Mouse (Mus musculus) T-helper 1 cell (primary cell): ENCODE data around the gene Cep57l1.
"Not testable (repeated sequence)": the region's sequence is repeated elsewhere in the genome, so short reads cannot be mapped to it uniquely, and the experiment has no call there.

ENCODE experiments used
- in situ Hi-C: fragments of 300-600 bp; cut with MboI, MseI; formaldehyde crosslinking; loops from one replicate; pipeline ENCODE4 v1.15.1; 2025; ENCODE audit warnings: high pct_unique_total_duplicates

Cep57l1 gene

DNA sequence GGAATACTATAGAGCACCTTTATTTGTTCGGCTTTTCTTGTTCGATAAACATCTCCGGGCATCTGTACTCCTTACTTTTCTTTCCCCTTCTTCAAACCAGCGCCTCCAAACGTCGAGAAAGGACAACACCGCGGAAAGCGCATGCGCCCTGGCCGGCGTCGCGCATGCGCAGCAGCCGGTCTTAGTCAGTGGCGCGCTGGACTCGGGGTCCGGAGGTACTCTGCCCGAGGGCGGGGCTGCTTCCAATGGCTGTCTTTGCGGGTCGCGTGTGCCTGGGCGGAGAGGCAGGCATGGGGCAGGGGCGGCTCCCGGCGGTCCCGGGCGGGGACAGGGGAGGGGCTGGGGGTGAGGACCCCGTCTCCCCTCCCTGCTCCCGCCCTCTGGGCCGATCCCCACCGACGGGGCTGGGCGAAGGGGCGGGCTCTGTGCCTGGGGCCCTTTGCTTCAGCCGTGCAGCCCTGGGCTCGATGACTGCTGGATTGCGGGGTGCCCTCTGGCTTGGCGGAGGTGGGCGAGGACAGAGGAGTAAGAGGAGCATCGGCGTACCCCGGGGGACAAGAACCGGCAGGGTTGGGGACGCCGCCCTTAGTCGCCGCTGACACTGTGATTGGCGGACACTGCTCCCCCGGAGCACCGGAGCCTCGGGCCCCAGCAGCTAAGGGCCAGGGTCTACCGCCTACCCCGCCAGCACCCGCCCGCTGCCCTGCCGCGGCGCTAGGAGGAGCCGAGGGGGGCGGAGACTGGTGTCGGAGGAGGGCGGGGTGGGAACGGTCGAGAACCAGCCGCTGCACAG, at the start of gene Cep57l1, which contains the start of gene Sesn1:
Gene Cep57l1 (minus strand): TSS at position 101 of the 793 bp plus-strand sequence.
Gene Sesn1 (plus strand): TSS at position 165 of the 793 bp plus-strand sequence.
- in situ Hi-C loops = no loop called here

DNA sequence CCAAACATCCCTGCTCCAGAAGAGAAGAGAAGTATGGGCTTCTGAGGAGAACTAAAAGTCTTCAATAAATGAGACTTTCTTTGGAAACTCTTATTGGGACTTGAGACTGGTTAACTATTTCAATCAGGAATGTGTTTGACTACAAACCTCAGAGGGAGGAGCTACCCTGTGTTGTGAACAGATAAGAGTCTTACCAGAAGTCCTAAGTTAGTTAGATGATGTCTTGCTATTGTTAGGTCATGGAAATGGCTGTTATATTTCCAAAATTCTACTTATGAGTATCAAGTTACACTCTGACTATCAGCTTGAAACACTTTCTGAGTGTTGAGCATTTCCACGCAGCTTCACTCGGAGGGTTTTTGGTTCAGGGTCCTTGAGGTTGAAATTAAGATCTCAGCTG, 39.0 kb upstream of the Cep57l1 start:
- in situ Hi-C loops = no loop called here

DNA sequence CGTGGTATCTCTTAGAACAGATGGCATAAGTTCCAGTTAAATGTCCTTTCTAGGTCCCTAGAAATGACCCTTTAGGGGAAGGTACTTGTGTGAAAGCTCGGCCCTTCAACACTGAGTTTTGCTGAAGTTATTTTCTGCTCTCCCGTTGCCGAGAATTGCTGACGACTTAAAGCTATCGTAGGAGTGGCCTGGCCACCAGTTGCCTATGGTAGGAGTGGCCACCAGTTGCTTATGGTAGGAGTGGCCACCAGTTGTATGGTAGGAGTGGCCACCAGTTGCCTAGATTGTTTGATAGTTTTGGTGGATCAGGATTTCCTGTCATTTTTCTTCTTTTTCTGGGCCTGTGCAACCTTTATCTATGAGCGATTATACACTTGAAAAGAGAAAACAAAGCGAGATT, 38.1 kb upstream of the Cep57l1 start:
- in situ Hi-C loops = no loop called here

DNA sequence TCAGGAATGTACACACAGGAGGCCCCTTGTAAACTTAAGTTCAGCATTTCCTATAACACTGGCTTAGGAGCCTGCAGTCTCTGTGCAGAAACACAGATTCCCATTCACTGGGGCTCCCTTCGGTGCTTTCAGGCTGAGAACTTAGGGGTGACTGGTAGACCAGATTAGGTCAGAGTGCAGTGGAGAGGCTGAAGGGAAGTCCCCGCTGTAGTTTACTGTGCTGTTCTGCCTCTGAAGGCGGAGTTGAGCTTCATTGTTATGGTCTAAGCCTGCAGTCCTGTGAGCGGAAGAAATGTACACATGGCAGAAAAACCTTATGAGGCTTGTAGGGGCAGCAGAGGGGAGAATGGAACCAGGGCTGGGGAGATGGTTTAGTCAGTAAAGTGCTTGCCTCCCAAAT, 29.2 kb upstream of the Cep57l1 start:
- in situ Hi-C loops = no loop called here

DNA sequence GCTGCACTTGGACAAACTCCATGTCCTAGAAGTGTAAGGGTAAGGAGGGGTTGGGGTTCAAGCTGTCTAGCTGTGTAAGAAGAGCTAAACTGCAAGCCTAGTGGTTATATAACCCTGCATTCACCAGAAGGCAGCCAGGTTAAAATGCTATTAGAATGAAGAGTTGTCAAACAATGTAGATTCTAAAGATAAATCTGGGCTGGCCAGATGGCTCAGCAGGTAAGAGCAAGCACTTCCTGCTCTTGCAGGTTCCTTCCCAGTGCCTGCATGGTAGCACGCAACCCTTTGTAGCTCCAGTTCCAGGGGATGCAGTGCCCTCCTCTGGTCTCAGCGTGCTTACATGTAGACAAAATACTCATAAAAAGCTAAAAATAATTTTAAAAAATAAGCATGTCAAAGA, 24.5 kb upstream of the Cep57l1 start:
- in situ Hi-C loops = no loop called here

DNA sequence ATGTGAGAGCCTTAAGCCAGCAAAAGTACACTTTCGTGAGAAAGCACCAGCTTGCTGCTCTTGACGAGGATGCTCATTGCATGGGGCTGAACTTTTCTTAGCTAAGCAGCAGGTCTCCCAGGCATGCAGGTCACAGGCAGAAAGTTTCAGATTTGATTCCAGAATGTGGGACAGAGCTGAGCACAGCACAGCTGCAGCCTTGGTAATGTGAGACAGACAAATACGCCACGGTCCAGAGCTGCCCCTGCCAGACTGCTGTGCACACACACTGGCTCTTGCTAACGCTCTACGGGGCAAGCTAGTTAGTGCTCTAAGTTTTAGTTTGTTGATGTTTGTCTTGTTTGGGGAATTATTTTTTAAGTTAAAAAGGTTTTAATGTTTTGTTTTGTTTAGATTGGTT, 22.5 kb upstream of the Cep57l1 start:
- in situ Hi-C loops = no loop called here

DNA sequence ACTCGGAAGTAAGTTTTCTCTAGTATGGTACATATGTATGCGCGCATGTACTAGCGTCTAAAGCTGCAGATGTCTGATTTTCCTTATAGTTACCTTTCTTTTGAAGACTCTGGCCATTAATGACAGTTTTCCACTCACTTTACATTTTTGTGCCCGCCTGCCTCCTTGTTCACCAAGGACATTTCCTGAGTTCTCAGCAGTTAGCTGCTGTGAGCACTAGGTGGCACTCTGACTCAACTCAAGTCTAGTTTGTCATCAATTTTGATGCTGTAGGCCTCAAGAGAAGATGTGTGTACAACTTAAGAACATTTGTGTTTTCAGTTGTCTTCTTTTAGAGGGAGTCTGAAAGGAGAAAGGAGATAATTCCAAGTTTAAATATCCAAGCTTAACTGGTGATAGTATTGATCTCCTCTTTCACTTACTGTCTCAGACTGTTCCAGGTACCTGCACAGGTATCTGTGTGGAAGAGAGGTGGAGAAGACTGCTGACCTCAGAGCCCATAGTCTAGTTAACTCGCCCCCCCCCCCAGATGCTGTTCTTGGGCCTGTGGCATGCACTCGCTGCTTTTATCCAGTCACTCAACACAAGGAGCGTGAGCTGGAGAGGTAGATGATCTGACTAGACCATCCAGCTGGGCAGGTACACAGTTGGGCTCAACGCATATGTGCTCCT, 21.3 kb upstream of the Cep57l1 start:
- in situ Hi-C loops = no loop called here

DNA sequence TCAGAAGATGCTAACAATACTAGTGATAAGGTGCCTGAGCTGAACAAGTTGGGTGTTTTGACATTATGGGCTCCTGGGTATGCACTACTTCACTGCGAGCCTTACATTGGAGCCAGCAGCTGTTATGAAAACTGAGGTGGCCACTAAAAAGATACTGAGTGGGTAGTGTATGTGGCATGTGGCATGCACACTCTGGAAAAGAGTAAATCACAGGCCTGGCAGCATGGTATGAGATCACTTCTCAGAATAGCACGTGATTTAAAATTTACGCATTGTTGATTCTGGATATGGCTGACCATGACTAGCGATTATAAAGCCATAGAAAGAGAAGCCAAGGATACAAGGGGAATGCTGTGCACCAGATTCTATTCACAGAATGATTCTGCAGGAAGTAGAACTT, 20.8 kb upstream of the Cep57l1 start:
- in situ Hi-C loops = no loop called here

DNA sequence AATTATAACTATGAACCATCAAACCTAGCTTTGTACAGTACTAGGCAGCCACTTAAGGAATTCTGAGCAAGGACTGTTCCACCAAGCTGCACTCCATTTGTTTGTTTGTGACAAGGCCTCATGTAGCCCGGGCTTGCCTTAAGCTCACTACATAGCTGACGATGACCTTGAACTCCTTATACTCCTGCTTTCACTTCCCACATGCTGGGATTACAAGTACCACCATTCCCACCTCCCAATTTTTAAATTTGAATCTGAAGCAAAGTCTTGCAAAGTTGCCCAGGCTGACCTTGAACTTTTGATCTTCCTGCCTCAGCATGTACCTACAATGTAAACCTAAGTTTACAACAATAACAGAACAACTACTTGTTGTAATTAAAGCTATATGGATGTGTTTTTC, 20.3 kb upstream of the Cep57l1 start:
- in situ Hi-C loops = loop anchor here (5.0 kb wide), 2 partner anchors 57 to 467 kb away; no protein-coding TSS in a partner anchor

DNA sequence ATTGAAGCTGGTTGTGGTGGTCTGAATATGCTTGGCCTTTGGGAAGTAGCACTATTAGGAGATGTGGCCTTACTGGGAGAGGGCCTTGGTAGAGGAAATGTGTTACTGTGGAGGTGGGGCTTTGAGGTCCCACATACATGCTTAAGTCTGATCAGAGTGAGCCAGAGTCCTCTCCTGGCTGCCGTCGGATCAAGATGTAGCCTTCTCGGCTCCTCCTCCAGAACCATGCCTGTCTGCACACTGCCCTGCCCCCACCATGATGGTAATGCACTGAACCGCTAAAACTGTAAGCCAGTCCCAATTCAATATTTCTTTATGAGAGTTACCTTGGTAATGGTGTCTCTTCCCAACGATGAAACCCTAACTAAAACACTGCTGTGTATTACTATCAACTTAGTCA, 19.5 kb upstream of the Cep57l1 start:
- in situ Hi-C loops = loop anchor here (5.0 kb wide), 2 partner anchors 58 to 468 kb away; no protein-coding TSS in a partner anchor

DNA sequence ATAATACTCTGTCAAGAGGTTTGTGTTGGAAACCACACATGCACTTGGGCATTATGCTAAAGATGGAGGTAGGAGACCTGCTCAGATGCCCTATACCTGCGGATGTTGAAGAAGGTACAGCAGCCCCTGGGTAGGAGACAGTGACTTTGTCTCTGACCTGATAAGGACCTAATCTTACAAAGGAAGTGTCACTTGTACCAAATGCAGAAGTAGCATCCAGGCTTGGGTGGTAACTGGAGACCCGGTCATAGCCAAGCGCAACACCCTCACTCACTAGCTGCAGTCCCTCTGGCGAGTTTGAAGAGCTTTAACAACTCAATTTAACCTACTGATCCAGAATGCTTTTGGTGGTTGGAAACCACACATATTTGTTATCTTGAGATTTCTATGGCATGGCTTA, 18.1 kb upstream of the Cep57l1 start:
- in situ Hi-C loops = loop anchor here (5.0 kb wide), 2 partner anchors 60 to 470 kb away; no protein-coding TSS in a partner anchor

DNA sequence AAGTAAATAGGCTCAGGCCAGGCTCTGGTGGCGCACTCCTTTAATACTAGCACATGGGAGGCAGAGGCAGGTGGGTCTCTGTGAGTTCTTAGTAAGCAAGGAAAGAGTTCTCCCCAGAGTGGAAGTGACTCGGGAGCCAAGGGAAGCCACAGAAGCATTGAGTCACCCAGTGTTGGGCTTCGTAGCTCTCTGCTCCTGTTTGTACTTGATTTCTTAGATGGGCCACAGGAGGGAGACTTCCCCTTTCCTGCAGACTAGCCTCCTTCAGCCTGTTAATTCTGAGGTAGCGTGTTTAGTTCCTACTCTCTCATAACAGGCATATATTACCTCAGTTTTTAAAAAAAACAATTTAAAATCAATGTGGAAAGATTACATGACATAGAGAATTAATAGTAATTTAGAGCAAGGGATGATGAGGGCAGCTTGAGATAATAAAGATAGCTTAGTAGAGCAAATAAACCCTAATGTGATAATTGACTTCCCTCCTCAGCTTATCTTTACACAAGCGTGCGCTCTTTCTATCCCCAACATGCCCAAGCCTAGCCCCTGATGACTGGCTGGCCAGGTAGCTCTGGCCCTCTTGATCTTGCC, 16.9 kb upstream of the Cep57l1 start:
- in situ Hi-C loops = loop anchor here (5.0 kb wide), 2 partner anchors 61 to 471 kb away; no protein-coding TSS in a partner anchor

DNA sequence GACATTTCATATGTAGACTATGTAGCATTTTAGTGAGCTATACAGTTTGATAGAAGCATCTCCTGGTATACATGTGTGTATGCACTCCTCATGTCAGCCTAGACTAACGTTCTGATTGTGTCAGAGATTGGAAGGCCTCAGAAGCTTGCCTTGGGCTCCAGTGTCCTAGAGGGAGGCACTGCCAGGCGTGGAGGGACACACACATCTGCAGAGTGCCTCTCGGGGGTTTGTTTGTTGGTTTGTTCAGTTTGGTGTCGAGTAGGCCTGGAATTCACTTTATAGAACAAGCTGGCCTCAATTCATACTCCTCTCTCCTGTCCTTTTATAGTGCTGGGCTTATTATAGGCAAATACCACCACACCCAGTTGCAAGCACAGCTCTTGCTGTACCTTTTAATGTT, 16.3 kb upstream of the Cep57l1 start:
- in situ Hi-C loops = loop anchor here (5.0 kb wide), 2 partner anchors 61 to 471 kb away; no protein-coding TSS in a partner anchor

DNA sequence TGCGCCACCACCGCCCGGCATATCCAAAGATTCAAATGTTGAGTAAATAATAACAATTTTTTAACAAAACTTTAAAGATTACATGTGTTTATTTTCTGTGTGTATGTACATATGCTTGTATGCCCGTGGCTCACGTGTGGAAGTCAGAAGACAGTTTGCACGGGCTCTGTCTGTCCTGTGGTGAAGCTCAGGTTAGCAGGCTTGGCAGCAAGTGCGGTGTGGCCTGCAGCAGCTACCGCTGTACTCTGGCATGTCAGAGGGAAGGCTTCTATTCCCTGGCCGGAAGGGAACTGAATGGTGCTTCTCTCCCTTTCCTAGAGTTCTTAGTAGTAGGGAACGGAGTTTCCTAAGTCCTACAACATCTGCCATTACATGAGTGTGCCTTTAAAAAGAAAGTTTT, 15.4 kb upstream of the Cep57l1 start:
- in situ Hi-C loops = loop anchor here (5.0 kb wide), 2 partner anchors 62 to 472 kb away; no protein-coding TSS in a partner anchor

DNA sequence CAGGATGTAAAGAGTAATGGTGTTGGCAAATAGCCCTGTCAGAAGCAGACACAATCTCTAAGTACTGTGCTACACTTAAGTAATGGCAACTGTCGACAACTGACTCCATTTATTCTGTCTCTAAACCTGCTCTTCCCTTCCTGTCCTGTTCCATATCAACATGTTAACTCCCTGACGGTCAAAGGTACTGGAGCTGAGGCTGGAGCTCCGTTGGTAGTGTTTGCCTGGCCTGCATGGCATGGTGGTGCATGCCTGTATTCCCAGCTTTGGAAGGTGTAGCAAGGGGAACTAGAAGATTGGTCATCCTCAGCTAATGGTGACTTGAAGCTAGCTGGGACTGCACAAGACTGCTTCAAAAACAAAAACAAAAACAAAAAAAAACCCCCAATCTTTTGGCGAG, 14.2 kb upstream of the Cep57l1 start:
- in situ Hi-C loops = no loop called here

DNA sequence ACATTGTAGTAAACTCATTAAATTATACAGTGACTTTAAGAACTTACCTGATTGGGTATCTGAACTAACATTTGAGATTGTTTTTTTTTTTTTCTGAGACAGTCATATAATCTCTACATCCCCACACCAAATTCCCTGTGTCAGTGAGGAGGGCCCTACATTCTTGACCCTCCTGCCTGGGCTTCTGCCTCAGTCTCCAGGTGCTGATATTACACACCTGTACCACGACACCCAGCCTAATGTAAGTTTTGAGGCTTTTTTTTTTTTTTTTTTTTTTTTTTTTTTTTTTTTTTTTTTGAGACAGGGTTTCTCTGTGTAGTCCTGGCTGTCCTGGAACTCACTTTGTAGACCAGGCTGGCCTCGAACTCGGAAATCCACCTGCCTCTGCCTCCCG, 13.6 kb upstream of the Cep57l1 start:
- in situ Hi-C loops = not testable (repeated sequence)

DNA sequence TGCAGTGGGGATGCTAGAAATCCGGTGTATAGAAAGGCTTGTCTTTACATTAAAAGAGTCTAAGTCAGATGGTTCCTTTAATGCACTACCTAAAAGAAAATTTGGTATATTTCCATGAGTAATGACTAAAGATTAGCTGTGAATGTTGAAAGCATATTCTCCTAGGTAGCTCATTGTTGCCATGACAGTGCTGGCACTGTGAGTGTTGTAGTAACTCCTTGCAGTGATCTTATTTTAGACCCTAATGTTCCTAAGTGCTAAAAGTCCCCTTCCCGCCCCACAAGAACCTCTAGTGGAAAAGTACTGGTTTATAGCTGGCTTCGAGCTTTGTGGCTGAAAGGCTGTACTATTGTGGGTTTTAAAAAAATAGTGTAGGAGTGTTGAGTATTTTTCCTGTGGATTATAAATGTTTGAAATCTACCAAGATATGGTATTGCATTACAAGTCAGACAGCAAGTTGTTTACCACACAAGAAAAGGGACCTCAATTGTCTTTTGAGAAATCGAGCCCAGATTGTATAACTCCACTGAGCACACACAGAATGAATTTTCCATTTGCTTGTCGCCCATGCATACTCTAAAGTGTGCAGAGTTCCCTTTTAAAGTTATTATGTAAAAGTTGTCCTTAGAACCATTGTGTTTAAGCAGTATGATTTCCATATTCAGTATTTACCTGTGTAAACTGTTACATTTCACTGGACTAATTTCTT, 13.1 kb upstream of the Cep57l1 start:
- in situ Hi-C loops = no loop called here

DNA sequence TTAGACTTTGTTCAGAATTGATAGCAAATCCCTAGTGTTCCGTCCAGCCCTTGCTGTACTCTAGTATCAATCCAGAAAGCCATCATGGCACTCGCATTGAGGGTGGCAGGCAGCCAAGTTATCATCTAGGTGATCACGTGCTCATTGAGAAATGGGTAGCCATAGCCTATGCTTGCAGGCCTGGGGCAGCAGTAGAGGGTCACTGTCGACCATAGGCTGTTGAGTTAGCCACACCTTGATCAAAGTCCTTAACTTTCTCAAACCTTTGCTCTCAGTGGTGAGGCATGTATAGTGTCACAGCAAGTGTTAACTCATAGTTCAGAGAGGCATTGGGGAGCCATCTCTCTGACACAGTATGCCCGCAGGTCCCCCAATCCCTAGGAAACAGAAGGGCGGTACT, 11.5 kb upstream of the Cep57l1 start:
- in situ Hi-C loops = no loop called here

DNA sequence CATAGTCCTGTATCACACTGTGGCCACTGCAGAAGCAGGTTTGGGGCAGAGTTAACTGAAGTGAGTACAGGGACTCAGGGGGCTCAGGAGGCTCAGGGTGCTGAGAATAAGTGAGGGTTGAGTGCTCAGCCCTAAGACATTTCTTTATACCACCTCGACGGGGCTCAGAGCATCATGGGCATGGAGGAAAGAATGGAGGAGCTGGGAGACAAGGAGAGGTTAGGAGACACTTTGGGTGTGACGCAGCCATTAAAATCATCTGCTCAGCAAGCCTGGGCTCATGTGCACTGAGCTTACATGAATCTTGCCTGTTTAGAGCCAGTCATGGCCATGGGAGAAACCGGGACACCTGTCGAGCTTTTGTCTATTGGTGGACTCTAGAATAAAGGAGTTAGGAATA, 10.7 kb upstream of the Cep57l1 start:
- in situ Hi-C loops = no loop called here

DNA sequence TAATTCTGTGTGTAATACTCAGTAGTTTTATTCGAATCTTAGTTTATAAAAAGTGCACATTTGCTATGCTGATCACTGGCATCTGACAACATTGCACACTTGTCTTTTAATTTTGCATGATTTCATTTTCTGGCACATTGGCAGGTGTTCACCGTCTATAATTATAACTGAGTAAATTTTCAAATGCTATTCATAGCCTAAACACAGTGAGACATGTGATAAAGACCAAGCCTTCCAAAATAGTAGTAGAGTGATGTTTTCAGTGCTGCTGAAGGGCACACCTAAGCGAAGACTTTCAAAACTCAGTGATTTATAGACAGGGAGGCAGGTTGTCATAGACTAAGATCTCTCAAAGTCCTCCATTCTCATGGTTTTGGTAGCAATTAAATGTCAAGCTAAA, 9.6 kb upstream of the Cep57l1 start:
- in situ Hi-C loops = no loop called here

DNA sequence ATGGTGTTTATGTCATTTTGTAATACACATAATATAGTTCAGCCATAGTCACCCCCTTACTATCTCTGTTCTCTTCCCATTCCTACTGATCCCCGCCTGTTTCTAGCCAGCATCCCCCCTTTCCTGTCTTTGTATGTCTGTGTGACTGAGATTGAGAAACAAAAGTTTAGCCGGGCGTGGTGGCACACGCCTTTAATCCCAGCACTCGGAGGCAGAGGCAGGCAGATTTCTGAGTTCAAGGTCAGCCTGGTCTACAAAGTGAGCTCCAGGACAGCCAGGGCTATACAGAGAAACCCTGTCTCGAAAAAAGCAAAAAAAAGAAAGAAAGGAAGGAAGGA, 9.0 kb upstream of the Cep57l1 start:
- in situ Hi-C loops = not testable (repeated sequence)
